Mouse (Mus musculus) spleen, adult 12 weeks (tissue): Measurements from ENCODE around the gene Rap1gds1.

ENCODE experiments used
- DNase-seq: peaks from one replicate; pipeline ENCODE4 v3.0.0; 2022; ENCODE audit warnings: low spot score

Rap1gds1 gene

DNA sequence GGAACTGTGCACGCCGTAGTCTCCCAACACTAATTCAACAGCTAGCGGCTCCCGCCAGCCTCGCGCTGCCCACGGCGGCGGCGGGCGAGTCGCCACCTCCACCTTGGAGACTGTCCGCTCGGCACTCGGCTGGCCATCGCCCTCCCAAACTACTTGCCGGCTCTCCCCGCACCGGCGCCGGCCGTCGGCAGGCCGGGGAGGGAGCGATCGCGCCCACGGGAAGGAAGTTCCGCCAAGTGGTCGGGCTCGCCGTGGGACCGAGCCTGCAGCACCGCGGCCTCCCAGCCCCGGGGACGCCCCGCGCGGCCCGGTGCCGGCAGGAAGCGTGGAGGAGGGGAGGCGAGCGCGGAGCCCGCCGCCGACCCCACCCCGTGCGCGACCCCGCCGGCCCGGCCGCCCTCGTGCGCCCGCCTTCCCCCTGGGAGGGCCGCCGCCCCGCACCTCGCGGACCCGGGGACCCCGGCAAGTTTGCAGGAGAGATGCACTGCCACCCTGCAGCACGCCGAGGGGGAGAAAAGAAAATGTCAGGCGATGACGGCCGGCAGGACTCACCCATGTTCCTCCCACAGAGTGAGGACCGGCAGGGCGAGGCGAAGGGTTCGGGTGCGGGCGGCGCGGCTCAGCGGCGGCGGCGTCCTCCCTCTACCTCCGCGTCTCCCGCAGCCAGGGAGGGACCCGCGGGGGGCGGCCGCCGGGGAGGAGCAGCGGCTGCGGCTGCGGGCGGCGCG lies at the start of gene Rap1gds1:
Gene Rap1gds1 (minus strand): TSS at position 718 of the 728 bp plus-strand sequence.
- peak; percentile 51 for DNase-seq

DNA sequence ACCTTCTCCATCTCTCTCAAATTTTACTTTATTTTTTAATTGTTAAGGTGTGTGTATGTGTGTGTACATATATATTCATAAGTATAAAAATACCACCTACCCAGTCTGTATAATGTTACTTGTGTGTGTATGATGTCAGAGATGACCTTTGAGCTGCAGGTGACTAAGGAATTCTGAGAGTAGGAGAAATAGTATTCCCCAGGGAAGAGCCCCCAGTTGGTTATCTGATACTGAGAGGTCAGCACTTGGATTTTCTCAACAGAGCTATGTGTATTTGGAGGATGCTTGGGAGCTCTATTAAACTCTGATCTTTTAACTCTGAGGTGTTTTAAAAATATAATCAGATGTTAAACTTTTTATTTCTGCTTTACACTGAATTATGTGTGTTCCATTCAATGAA lies 43.4 kb upstream of the Rap1gds1 start:
- DNase-seq = no peak

DNA sequence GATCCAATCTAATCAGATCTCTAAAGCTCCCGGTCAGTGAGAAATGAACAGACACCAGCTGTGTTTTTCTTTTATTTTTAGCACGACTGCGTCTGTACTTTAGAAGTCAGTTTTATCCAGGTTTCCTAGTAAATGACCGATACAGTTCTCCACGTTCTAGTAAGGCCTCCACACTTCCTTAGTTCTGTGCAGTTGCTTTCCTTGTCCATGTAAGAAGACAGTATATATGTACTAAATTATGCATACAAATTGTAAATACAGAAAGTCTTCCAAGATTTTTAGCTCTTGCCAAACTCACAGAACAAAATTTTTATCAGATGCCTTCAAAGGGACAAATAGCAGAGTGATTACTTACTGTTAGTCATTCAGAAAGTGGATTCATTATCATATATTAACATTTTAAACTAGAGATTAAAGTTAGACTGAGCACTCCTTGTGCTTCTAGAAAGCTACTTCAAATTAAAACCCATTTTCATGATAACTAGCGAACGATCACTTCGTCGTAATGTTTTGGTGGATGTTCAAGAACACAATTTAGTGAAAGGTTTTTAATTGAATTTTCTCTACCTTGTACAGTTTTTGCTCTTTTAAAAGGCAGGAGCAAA lies 41.8 kb upstream of the Rap1gds1 start:
- no peak for DNase-seq

DNA sequence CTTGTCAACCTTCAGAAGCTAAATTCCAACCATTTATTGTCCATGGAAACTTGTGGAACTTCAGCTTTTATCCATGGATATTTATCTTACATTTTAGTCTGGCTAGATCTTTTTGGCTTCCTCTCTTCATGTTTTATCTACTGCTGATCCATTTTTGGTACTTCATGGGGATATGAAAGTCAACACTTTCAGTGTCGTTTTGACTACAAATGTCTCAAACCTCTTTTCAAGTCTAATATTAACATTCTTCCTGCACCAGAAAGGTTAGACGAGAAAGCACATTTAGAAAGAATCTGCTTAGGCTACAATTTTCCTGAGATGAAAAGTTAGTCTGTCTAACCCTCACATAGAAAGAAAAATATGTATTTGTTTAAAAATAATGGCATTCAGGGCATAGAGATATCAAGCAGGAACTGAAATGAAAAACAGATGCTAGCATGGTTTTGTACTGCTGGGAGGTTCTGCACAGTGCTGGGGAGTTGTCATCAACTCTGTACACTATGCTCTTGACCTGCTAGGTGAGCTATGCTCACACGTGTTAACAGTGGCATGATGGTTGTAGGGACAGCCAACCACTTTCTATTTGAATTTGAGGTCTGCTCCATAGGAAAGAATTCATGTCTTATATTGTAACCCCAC lies 37.5 kb upstream of the Rap1gds1 start:
- no peak for DNase-seq

DNA sequence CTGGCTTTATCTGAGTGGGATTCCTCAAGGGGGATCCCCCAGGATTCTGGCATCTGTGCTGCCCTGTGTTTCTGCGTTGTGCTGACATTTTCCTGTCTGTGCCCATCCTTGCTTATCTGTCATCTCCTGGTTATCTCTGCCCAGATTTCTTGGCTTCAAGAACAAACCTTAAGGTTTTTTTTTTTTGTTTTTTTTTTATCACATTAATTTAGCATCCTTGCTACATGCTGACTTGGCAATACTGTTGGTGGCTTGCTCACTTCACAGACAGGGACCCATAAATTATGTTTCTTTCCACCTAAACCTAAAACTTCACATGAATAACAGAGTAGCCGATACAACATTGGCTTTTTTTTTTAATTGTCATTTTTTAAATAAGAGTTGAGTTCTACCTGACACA lies 36.9 kb upstream of the Rap1gds1 start:
- DNase-seq = no peak

DNA sequence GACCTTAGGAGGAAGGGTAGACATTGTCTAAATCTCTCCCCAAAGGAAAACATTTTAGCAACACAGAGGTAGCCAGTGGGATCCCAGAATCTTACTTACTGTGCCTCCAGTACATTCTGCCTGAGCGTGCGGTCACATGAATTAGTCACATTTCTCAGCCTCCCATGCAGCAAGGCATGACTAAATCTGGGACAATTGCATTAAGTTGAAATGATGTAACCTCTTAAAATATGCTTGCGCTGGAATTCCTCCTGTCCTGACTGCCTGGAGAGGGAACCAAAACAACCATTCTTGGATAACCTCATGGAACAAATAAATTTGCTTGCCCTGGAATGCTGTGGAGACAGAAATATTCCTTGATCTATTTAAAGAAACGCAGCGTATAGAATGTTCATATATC lies 33.2 kb upstream of the Rap1gds1 start:
- DNase-seq = no peak

DNA sequence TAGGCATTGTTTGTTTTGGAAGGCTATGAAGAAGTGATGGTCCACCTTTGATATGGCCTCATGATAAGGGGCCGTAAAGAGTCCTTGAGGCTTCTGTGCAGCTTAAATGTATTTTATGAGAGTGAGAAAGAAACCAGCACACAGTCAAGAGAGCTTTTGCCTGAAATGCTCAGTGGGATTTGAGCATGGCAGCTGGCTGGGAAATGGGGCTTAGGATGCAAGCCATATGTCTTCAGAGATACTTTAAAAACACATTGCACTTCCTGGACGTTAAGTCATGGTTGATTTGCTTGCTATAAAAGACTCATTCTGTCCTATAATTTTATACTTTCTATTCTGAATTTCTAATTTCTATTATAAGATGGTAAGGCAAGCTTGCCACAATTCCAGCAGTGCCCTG lies 28.9 kb upstream of the Rap1gds1 start:
- no peak for DNase-seq

DNA sequence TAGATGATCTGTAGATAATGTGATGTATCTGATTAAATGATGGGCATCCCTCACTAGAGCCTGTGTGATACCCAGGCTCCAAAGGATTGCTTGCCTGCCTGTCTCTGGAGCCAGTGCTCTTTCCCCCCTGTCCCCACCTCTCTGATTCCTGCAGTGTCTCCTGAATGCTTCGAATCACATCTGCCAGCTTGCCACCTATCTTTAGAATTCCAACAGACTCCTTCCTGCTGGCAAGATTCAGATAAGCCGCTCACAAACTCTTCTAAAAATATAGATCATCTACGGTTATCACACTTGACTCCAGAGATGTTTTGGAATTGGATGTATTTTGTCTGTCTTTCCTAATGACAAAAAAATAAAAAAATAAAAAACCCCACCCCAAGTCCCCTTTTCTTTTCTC lies 28.3 kb upstream of the Rap1gds1 start:
- no peak for DNase-seq

DNA sequence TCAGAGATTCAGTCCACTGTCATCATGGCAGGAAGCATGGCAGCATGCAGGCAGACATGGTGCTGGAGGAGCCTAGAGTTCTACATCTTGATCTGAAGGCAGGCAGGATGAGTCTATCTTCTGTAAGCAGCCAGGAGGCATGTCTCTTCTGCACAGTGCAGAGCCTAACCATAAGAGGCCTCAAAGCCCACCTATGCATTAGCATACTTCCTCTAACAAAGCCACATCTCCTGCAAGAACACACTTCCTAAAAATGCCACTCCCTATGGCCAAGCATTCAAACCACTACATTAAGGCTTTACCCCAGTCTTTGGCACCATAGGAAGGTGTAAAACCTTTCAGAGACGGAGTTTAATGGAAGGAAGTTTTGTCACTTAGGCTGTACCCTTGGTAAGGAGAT lies 26.9 kb upstream of the Rap1gds1 start:
- no peak for DNase-seq

DNA sequence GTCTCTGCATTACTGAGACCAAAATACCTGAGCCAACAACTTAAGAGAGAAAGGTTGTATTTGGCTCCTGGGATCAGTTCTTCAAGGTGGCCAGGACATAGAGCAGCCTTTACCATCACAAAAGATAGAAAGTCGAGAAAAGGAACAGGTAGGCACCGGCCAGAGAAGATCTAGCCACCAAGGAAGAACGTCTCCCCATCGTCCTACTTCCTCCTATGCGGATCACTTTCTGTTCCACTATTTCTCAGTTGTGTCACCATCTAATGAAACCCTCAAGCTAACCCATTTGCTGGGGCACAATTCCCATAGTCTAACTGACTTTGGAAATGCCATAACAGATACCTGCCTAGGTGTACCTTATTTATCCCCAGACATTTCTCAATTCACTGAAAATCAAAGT lies 24.3 kb upstream of the Rap1gds1 start:
- no peak for DNase-seq

DNA sequence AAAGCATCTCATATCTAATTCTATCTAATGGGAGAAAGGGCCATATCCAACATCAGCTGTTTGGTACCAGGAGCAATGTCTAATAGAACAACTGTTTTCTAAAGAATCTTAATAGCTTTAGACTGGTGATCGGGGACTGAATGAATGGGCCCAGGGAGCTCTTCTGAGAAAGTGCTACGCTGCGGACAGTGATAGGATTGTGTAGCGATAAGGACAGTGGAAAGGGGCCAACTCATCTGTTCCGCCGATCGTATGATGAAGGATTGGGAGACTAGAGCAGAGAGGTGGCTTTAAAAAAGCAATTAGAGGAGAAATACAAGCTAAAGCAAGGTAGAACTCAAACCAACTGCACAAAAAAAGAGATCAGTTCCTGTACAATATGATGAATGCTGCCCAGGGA lies 20.9 kb upstream of the Rap1gds1 start:
- DNase-seq = no peak

DNA sequence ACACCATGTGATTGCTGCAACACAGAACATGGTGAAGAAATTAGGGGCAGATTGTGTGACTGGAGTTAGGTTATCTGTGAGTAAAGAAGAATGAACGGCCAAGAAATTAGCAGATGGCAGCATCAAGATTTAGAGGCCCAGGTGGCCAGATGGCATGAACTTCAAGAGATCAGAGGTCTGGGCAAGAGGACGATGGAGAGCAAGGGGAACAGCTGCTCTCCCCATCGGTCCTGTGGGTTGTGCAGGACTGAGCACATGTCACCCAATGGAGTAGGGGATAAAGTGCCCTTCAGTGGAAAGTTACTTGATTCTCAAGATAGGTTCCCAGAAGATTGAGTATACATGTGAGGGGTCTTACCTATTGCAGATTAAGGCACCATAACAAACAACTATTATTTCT lies 13.5 kb upstream of the Rap1gds1 start:
- DNase-seq = no peak

DNA sequence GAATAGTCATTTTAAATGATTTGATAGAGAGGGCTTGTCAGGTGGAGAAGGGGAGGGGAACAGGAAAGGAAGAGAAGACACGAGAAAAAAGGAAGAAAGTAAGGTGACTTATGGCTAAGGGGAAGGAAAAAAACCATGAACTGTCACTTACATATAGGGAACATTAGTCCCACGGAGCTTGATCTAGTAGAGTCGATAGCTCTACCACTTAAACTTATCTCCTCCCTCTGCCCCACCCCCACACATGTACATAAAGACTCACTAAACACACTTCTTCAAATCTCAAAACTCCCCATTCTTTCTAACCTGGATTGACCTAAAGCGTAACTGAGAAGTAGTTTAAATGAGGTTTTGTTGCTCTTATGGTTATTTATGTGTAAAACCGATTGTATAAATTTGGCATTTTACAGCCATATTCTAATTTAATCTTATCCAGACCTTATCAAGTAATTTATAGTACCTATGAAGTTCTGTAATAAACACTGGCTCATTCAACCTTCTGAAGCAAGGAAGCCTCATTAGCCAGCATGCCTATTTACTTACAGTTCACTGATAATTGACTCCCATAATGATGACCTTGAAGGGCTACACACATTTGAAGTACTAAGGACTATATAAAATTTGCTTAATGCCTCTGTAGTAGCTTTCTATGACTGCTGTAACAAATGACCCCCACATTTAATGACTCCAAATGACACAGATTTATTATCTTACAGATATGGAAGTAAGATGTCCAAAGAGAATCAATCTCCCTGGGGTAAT lies 9.0 kb upstream of the Rap1gds1 start:
- DNase-seq = no peak

DNA sequence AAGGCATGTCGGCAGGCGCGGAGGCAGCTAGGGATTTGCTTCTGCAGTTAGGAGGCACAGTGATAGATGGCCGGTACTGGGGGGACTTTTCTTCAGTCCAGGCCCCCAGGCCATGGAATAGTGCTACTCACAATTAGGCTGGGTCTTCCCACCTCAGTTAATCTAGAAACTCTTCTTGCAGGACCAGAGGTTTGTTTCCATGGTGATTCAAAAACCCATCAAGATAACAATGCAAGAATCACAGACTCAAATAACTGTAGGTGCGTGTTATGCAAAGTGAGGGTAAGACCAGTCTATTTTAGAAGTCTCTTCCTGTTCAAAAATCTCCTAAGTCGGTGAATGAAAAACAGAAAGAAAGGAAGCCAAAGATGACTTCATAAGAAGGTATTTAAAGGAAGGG lies 4.8 kb upstream of the Rap1gds1 start:
- no peak for DNase-seq

DNA sequence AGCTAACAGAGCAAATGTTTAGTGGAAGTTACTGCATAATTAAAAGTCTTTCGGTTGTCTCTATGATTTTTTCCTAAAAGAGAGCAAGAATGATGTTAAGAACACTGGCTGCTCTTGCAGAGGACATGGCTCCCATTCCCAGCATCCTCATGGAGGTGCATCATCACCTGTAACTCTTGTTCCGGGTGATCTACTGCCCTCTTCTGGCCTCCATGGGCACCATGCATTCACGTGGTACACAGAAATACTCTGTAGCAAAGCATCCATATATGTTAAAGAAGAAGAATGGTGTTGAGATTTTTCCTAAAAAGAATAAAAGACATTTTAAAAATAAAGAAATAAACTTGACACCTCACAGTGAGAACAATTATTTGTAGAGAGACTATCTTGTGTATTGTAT lies 3.0 kb upstream of the Rap1gds1 start:
- no peak for DNase-seq

DNA sequence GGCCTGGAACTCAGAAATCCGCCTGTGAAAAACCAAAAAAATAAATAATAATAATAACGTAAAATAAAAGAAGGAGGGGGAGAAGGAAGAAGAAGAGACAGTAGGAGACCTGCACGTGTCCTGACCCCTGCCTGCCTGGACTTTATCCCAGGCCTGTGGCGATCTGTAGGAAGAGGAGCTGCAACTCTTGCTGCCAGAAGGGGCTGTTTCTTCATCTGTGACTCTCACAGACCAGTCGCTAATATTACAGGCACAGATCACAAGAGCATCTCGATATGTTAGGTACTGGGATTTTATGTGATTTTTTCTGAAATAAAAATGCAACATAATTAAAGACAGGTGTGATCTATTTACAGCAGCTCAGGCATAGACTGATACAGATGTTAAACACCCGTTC lies 1.1 kb upstream of the Rap1gds1 start:
- no peak for DNase-seq

DNA sequence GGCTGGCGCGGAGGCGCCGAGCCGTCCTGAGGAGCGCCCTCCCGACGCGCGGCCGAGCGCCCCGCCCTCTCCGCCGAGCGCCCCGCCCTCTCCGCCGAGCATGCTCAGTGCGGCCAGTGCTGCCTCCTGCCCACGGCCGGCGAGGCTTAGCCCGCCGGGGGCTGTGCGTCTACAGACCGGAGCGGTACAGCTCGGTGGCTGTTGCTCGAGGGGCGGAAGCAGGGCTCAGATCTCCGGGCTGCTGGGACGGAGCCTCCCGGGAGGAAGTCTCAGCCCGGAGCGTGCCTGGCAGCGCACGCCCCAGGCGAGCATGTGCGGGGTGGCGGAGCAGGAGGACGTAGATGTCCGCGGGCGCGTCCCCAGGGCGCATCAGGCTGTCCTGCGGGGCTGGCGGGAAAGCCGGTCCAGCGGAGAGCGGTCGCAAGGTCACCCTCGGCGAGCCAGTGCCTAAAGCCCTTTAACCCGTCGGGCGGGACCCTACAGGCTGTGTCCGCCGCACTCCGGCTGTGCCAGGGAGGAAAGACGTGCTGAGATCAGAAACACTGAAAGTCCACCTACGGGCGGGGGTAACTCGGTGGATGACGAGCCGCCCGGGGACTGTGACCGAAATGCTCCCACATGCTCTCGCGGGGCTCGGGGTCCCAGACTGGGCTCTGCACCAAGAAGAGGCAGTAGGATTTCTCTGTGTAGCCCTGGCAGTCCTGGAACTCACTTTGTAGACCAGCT lies 495 bp upstream of the Rap1gds1 start:
- peak; percentile 85 for DNase-seq

DNA sequence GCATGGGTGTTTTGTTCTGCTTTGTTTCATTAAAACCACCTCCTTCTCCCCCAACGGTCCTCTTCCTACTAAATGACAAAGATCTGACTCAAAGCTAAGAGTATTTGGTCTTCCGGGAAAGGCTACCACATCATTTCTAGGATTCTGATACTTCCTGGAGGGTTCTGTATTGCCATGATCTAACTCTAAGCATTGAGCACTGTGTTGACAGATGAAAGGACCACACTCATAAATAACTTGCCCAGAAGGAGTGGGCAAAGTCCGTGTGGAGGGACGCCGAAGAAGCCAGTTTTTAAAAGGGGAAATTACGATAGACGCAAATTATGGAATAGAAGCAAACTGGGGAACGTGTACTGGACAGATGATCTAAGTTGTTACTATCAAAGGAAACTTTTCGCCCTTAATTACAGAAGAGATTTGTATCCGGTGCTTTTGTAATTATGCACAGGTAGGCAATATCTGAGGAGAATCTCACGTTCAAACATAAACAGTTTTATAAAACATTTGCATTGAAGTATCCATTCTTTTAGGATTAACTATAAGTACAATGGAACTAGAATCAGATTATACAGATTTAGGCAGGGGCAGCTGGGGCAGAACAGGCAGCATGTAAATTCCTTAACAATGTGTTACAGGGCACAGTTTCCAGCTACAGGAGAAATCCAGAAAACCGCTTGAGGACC lies 1.1 kb downstream of the Rap1gds1 start:
- no peak for DNase-seq

DNA sequence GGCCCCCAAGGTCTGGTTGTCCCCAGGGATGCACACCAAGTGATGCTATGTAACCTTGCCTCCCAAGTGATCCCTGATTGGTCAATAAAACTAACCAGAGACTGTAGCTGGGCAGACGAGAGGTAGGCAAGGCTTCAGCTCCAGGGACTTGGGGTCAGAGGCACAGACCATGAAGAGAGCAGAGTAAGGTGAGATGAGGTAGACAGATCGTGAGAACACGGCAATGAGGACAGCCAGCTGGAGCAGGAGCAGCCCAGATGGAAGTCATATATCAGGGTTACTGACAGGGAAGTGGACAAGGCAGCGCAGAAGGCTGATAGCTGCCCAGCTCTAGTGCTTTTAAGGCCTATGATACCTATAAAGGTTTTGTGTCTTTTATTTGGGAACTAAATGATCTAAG lies 5.5 kb downstream of the Rap1gds1 start:
- no peak for DNase-seq

DNA sequence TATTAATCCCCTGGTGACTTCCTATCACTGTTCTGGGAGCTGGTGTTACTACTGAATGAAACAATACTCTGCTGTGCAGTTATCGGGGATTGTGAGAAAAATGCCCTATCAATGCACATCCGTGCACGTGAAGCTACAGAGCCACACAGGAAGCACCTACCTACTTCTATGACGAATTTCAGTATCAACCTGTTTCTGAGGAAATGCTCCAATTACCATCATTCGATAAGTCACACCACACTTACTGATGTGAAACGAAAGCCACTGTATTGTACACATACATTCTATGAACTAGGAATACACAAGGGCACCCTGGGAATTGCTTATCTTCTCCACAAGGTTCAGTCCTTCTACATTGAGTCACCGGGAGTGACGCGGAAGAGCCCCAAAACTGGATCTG lies 10.9 kb downstream of the Rap1gds1 start:
- DNase-seq = no peak

DNA sequence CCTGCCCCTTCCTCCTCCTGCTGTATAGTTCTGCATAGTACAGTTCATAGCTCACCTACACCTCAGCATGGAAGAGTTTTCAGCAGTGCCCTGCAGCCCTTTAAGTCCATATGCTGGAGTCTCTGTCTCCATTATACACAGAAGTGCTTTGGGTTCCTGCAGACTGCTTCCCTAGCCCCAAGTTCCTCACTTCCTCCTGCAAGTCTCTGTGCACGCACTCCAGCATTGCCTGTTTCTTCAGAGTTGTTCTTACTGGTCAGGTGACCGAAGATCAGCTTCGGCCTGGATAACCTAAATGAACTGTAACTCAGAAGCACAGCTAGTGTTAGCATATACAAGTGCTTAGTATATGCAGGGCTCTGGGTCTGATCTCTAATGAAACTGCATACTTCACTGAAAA lies 12.9 kb downstream of the Rap1gds1 start:
- DNase-seq = no peak
